Mouse (Mus musculus): ENCODE measurements at regions not wholly inside any gene's neighbourhood (a gene's known extent, or its start where the extent isn't known, plus 50 kb on each side); places are given as distances from the start of the nearest gene placed in this dataset.

- Histone ChIP-seq H3K36me3 (ENCODE audit: control insufficient read depth in 1 of 2, insufficient read depth in 2 of 2, low read length in 2 of 2) (no peaks in the 10 kb centered on the region), H3K9ac (ENCODE audit: control insufficient read depth, low read depth, low read length, poor library complexity, severe bottlenecking) (no peak overlapping the region), H3K79me2 (ENCODE audit: control insufficient read depth, insufficient read depth, low read length, poor library complexity) (no peaks in the 10 kb centered on the region), H3K27me3 (ENCODE audit: control insufficient read depth in 1 of 2, insufficient read depth in 2 of 2, low read length in 2 of 2) (no peaks in the 10 kb centered on the region), H3K4me3 (ENCODE audit: control insufficient read depth in 1 of 2, insufficient read depth in 1 of 2, low read depth in 2 of 2, low read length in 2 of 2) (no peak overlapping the region), H3K4me1 (ENCODE audit: control insufficient read depth in 1 of 2, insufficient read depth in 2 of 2, low read length in 2 of 2) (no peaks in the 10 kb centered on the region), H3K27ac (ENCODE audit: control insufficient read depth, low read depth, low read length) (no peak overlapping the region), H3K9me3 (replicated peaks; ENCODE audit: insufficient read depth, low read length) (no peaks in the 10 kb centered on the region)
- DNase-seq (ENCODE audit: low read depth, low spot score): no peak
- TF ChIP-seq TAL1 (IDR thresholded peaks at IDR 0.05; ENCODE audit: low read length) (no peak), POLR2AphosphoS5 (IDR thresholded peaks at IDR 0.05; ENCODE audit: borderline replicate concordance, low read depth, low read length) (no peak), UBTF (IDR thresholded peaks at IDR 0.05; ENCODE audit: borderline replicate concordance, insufficient read depth, low read depth, low read length) (no peak), ELF1 (IDR thresholded peaks at IDR 0.05; ENCODE audit: low read depth, low read length) (no peak), SMC3 (IDR thresholded peaks at IDR 0.05; ENCODE audit: low read depth, low read length) (no peak), ZC3H11A (IDR thresholded peaks at IDR 0.05; ENCODE audit: low read depth, low read length) (no peak), ETS1 (IDR thresholded peaks at IDR 0.05; ENCODE audit: low read depth, low read length) (no peak), MXI1 (IDR thresholded peaks at IDR 0.05; ENCODE audit: low read depth, low read length) (no peak), POLR2AphosphoS2 (IDR thresholded peaks at IDR 0.05; ENCODE audit: low read length) (no peak), RCOR1 (IDR thresholded peaks at IDR 0.05; ENCODE audit: low read depth, low read length) (no peak), GATA1 (IDR thresholded peaks at IDR 0.05; ENCODE audit: low read depth, low read length) (no peak), USF1 (IDR thresholded peaks at IDR 0.05; ENCODE audit: low read depth, low read length) (no peak), MYB (IDR thresholded peaks at IDR 0.05; ENCODE audit: low read depth, low read length) (no peak), KAT2A (conservative IDR thresholded peaks at IDR 0.05; ENCODE audit: low read depth, low read length) (no peak), USF2 (IDR thresholded peaks at IDR 0.05; ENCODE audit: borderline replicate concordance in 1 of 2, insufficient read depth in 1 of 2, low read depth in 1 of 2, low read length in 2 of 2) (no peak), HCFC1 (IDR thresholded peaks at IDR 0.05; ENCODE audit: low read depth, low read length) (no peak)
These were observed 159.0 kb upstream of the Gm11096 start for GRCm38 (mm10) chr17:81282543-81282942.

DNA sequence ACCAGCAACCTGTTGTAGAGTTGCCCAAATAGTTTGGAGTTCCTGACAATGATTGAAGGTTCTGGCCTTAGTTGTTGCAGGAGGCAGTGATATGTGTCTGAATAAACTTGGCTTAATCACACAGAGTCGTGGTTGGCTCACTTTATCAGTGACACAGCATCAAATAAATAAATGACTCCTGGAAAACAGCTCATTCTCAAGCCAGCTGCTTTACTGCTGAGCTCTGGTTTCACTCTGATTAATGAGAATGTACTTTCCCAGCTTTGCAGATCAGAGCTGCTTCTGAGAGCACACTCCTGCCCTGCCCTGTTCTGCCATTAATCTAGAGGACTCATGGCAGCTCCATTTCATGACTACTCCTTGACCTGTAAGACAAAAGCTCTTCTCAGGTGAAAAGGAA lies 171.3 kb upstream of the Gm11096 start:
- H3K4me3 ChIP-seq (ENCODE audit: control insufficient read depth in 1 of 2, insufficient read depth in 1 of 2, low read depth in 2 of 2, low read length in 2 of 2): no peak overlapping the region

More for the DNA sequence above, 171.3 kb upstream of the Gm11096 start:
- Histone ChIP-seq H3K36me3 (ENCODE audit: control insufficient read depth in 1 of 2, insufficient read depth in 2 of 2, low read length in 2 of 2) (no peaks in the 10 kb centered on the region), H3K27me3 (ENCODE audit: control insufficient read depth in 1 of 2, insufficient read depth in 2 of 2, low read length in 2 of 2) (no peaks in the 10 kb centered on the region), H3K9ac (ENCODE audit: control insufficient read depth, low read depth, low read length, poor library complexity, severe bottlenecking) (no peak overlapping the region), H3K9me3 (replicated peaks; ENCODE audit: insufficient read depth, low read length) (no peaks in the 10 kb centered on the region), H3K4me1 (ENCODE audit: control insufficient read depth in 1 of 2, insufficient read depth in 2 of 2, low read length in 2 of 2) (no peaks in the 10 kb centered on the region), H3K79me2 (ENCODE audit: control insufficient read depth, insufficient read depth, low read length, poor library complexity) (no peaks in the 10 kb centered on the region), H3K27ac (ENCODE audit: control insufficient read depth, low read depth, low read length) (no peak overlapping the region)
- TF ChIP-seq BHLHE40 (IDR thresholded peaks at IDR 0.05; ENCODE audit: borderline replicate concordance, low read depth, low read length) (no peak), TCF12 (IDR thresholded peaks at IDR 0.05; ENCODE audit: low read depth, low read length) (no peak), POLR2A (IDR thresholded peaks at IDR 0.05; ENCODE audit: control insufficient read depth in 1 of 2, insufficient read depth in 1 of 2, low read depth in 1 of 2, low read length in 2 of 2, poor library complexity in 1 of 2) (no peak), ZKSCAN1 (IDR thresholded peaks at IDR 0.05; ENCODE audit: low read depth, low read length) (no peak), UBTF (IDR thresholded peaks at IDR 0.05; ENCODE audit: borderline replicate concordance, insufficient read depth, low read depth, low read length) (no peak), HCFC1 (IDR thresholded peaks at IDR 0.05; ENCODE audit: low read depth, low read length) (no peak), ZNF384 (IDR thresholded peaks at IDR 0.05; ENCODE audit: low read depth, low read length) (no peak), MAZ (IDR thresholded peaks at IDR 0.05; ENCODE audit: low read depth, low read length) (no peak), POLR2AphosphoS5 (IDR thresholded peaks at IDR 0.05; ENCODE audit: borderline replicate concordance, low read depth, low read length) (no peak), USF2 (IDR thresholded peaks at IDR 0.05; ENCODE audit: borderline replicate concordance in 1 of 2, insufficient read depth in 1 of 2, low read depth in 1 of 2, low read length in 2 of 2) (no peak), MYC (IDR thresholded peaks at IDR 0.05; ENCODE audit: low read depth, low read length) (no peak), CTCF (IDR thresholded peaks at IDR 0.05 in 2 of 3, conservative IDR thresholded peaks at IDR 0.05 in 1 of 3; ENCODE audit: control insufficient read depth in 1 of 3, insufficient read depth in 1 of 3, low read depth in 2 of 3, low read length in 3 of 3, poor library complexity in 1 of 3, severe bottlenecking in 1 of 3) (no peak), TAL1 (IDR thresholded peaks at IDR 0.05; ENCODE audit: low read length) (no peak), JUND (IDR thresholded peaks at IDR 0.05; ENCODE audit: low read depth, low read length) (no peak)
- no peak for DNase-seq (ENCODE audit: low read depth, low spot score)
